Mouse (Mus musculus) layer of hippocampus, postnatal 36 days (tissue): Measurements from ENCODE around the gene Dctn5. TPM values are rescaled to one million over a fixed set of nuclear protein-coding genes. Genes with fewer than 3 reads are reported as not detected.

ENCODE experiments used
- DNase-seq, 2 experiments: peaks; one replicate each; pipeline ENCODE4 v3.0.0; 2022
- total RNA-seq, 2 experiments: library from RNA; stranded (reverse); gene quantifications; 2 replicates each; pipeline ENCODE4 v1.2.3; 2021

Dctn5 gene
- total RNA-seq, 2 experiments from 2014 or later = 106 to 109 TPM

DNA sequence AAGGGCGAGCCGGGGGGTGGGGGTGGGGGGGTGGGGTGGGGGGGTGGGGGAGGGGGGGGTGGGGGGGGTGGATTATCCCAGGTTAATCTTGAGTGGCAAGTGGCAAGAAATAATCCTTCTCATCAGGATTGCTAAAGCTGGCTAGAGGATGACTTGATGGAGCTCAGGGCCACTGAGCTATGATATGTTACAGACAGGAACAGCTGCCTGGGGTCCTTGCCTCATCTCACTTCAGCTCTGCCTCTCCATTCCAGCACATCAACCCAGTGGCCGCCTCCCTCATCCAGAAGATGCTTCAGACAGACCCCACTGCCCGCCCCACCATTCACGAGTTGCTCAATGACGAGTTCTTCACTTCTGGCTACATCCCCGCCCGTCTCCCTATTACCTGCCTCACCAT is 30.9 kb downstream of the Dctn5 start:
- DNase-seq = no peak

DNA sequence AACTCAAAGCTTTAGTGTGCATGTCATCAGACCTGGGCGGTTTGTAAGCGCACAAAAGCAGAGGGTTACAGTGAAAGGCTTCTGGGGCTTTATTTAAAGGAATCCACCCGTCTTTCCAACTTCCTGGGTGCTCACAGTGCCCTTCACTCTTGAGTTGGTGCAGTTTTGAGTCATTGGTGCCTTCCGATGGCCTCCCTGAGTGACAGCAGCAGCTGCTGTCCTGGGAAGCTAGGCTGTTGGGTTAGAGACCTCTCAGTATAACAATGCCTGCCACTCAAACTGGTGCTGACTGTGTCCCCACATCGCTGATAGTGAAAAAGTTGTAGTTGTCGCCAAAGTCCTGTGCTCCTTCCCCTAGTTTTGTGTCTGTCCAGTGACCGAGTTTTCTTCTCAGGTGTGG is 34.4 kb downstream of the Dctn5 start:
- no peak for DNase-seq

DNA sequence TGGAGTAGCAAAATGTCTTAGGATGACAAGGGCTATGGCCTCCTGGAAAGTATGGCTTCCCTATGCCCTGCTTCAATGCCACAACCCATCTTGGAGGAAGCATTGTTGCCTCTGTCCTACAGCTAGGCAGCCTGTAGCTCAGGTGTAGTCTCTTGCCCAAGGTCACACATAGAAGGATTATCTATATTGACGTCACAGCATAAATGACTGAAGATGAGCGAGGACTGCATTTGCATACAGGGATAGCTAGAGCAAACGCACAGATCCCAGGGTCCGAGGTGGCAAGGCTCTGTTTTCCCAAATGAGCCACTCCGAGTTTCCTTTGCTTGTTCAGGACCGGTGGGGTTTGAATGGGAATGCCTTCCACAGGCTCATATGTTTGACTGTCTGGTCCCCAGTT is 37.9 kb downstream of the Dctn5 start:
- DNase-seq = no peak

DNA sequence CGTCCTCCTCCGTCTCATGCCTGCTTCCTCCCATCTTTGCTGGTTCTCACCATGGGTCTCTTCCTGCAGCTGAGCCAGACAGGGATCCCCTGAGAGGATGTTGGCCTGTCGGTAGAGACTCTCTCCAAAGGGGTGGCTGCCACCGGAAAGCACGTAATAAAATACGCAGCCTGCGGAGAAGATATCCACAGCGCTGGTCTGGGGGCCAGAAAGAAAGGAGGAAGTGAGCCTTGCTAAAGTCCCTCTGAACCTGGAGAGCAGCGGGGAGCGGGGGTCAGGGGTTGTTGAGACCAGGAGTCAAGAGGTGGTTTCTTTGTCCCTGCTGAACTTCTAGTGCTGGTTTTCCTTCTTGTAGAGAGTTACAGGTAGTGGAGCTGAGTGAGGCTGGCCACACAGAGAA is 38.8 kb downstream of the Dctn5 start:
- DNase-seq = no peak

DNA sequence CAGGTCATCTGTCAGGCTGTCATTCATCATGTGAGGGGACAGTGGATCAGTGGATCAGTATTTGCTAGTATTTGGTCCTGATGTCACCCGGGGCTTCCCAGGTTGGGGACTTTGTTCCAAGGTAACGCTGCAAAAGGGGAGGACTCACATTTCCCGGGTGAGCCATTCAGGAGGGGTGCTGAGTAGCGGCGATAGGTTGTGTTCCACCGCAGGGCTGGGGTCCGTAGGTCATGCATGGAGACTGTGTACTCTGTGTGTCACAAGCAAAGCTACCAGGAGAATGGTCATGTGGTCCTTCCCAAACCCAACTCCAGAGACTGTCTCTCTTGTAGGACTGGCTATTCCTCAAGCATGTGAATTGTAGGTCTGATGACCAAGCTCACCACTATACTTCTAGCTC is 47.9 kb downstream of the Dctn5 start:
- DNase-seq = no peak

DNA sequence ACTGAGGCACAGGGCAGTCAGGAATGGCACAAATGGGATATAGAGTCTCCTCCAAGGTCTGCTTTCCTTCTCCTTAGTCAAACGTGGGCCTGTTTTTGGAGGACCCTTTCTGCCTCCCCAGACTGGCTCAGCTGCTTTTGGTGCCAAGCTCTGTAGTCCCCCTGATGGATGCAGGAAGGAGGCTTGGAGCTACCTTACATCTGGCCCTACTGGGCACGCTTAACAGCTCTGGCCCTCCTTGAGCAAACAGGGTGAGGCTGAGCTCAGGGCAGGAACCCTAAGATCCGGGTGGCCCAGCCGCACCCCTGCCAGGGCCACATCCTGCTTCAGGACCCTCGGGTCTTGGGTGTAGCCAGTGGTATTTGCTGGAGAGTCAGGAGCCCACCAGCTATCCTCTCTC is 51.7 kb downstream of the Dctn5 start:
- no peak for DNase-seq

DNA sequence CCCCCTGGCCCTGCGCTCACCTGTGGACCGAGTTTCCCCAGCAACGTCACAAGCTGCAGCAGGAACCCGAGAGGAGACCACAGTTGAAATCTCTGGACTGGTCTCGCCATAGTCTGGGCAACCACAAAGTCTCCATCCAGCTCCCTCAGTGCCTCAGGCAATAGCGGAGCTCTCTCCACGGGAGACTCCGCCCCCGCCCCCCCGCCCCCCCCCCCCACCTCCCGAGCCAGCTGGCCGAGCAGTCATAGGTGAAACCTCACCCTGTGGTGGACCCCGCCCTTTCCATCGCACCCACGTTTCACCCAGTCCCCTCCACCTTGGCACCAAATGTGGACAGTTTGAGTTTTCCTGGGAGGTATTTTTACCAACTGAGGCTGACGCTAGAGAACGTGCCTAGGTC is 53.2 kb downstream of the Dctn5 start, which contains the start of gene Ern2:
Gene Ern2, minus strand, starts transcription at position 165 of the 400 bp plus-strand sequence.
- DNase-seq = no peak

DNA sequence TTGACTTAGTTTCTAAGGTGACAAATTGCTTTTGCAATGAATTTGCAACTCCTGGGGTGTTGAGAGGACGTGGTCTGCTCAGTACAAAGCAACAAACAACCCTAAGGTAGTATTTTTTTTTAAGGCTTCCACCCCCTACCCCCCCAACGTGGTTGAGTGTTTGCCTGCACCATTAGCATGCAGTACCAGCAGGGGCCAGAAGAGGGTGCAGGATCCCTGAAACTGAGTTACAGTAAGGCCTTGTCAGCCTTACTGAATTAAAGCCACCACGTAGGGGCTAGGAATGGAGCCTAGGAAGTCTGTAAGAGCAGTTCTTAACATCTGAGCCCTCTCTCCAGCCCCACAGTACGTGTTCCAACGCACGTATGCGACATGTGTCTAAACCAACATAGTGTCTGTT is 56.6 kb downstream of the Dctn5 start:
- peak in 1 of 2 experiments; percentile 11 for DNase-seq

GRCm38 (mm10) chr7:122191097-122191496 is 58.3 kb downstream of the Dctn5 start:
- DNase-seq = no peak

DNA sequence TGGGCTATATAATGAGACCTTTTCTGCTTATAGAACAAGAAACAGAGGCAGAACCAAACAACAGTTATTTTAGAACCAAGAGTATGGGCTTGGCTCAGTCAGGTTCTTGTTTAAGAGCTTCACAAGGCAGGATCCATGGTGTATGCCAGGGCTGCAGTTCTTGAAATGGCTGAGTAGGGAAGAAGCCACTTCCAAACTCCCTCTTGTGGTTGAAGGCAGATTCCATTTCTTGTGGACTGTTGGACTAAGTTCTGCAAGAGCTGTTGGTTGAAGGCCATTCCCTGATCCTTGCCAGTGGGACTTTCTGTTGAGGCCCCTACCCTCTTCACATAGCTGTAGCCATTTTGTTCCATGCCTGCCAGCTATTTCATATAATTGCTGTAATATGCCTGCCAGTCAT is 61.1 kb downstream of the Dctn5 start:
- DNase-seq = no peak

DNA sequence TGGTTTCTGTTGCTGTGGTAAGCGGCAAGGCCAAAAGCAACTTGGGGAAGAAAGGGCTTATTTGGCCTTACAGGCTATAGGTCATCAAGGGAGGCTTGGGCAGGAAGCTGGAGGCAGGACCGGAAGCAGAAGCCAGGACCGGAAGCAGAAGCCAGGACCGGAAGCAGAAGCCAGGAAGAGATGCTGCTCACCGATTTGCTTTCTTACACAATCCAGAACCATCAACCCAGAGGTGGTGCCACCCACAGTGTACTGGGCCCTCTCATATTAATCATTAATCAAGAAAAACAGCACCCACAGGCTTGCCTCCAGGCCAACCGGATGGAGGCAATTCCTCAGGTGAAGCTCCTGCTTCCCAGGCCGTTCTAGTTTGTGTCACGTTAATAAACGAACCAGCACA is 63.9 kb downstream of the Dctn5 start:
- no peak for DNase-seq

- peak in 1 of 2 experiments; percentile 28 for DNase-seq
Observed at GRCm38 (mm10) chr7:122197306-122197705, 64.5 kb downstream of the Dctn5 start.

Other genes starting within 250 kb of the Dctn5 start
- 10 to 100 TPM; 39.8 to 41.3 TPM for gene Cog7, start 151.3 kb upstream of the Dctn5 start, total RNA-seq
- gene Gga2, start 111.8 kb upstream of the Dctn5 start, total RNA-seq = 10 to 100 TPM; 29.8 to 34.7 TPM
- 10 to 100 TPM; 59.2 to 61.9 TPM for gene Ubfd1, start 65.9 kb upstream of the Dctn5 start, total RNA-seq
- gene Ears2, start 65.8 kb upstream of the Dctn5 start, total RNA-seq = 10 to 100 TPM in 1 of 2 experiments, 1 to 10 TPM in 1; 9.7 to 10.0 TPM
- 100 to 1,000 TPM; 290 to 336 TPM for gene Ndufab1, start 31.2 kb upstream of the Dctn5 start, total RNA-seq
- gene Palb2, start 56 bp upstream of the Dctn5 start, total RNA-seq = 1 to 10 TPM; 1.4 to 1.5 TPM
- gene Plk1, start 26.4 kb downstream of the Dctn5 start, total RNA-seq = 1 to 10 TPM; 2.7 to 2.8 TPM
- under 1 TPM; 0.33 to 0.50 TPM for gene Ern2, start 53.2 kb downstream of the Dctn5 start, total RNA-seq
- 1 to 10 TPM; 2.3 to 3.1 TPM for gene Chp2, start 86.5 kb downstream of the Dctn5 start, total RNA-seq
- gene Prkcb, start 155.7 kb downstream of the Dctn5 start, total RNA-seq = 100 to 1,000 TPM; 805 to 833 TPM